Mouse (Mus musculus) midbrain, embryonic 15.5 days (tissue): ENCODE measurements at regions not wholly inside any gene's neighbourhood (a gene's known extent, or its start where the extent isn't known, plus 50 kb on each side); places are given as distances from the start of the nearest gene placed in this dataset.

ENCODE experiments used
- ATAC-seq: fragments of 200-750 bp; cut with Nextera tagmentation; replicated peaks from 2 replicates; pipeline ENCODE4 v1.8.0; 2017; ENCODE audit warnings: moderate TSS enrichment
- H3K27ac ChIP-seq: fragments of 300-500 bp; sonication (generic); 2 replicates; pipeline ENCODE4 v1.5.1; 2015; ENCODE audit warnings: mild to moderate bottlenecking, inconsistent platforms
- H3K27me3 ChIP-seq: fragments of 300-500 bp; sonication (generic); replicated peaks from 2 replicates; pipeline ENCODE4 v1.6.1; 2015; ENCODE audit warnings: inconsistent platforms
- H3K36me3 ChIP-seq: fragments of 300-500 bp; sonication (generic); replicated peaks from 2 replicates; pipeline ENCODE4 v1.6.1; 2015; ENCODE audit warnings: inconsistent platforms
- H3K4me1 ChIP-seq: fragments of 300-500 bp; sonication (generic); 2 replicates; pipeline ENCODE4 v1.6.1; 2015; ENCODE audit warnings: inconsistent platforms
- H3K4me2 ChIP-seq: fragments of 300-500 bp; sonication (generic); 2 replicates; pipeline ENCODE4 v1.6.1; 2015; ENCODE audit warnings: inconsistent platforms, mild to moderate bottlenecking, moderate library complexity
- H3K4me3 ChIP-seq: fragments of 300-500 bp; sonication (generic); 2 replicates; pipeline ENCODE4 v1.5.1; 2015; ENCODE audit warnings: mild to moderate bottlenecking, inconsistent platforms
- H3K9ac ChIP-seq: fragments of 300-500 bp; sonication (generic); 2 replicates; pipeline ENCODE4 v1.6.1; 2015; ENCODE audit warnings: mild to moderate bottlenecking, inconsistent platforms
- H3K9me3 ChIP-seq: fragments of 300-500 bp; sonication (generic); 2 replicates; pipeline ENCODE4 v1.6.1; 2016; ENCODE audit warnings: inconsistent platforms
- WGBS: fragments of 180-500 bp; shearing (Covaris S2); methylation state at CpG from one replicate; pipeline ENCODE4 v1.1.7; 2015; ENCODE audit warnings: mixed read lengths; 5-methylcytosine and 5-hydroxymethylcytosine counted together

GRCm38 (mm10) chr15:32002950-32003422, 174.1 kb upstream of the Tas2r119 start:
- 24% methylated on average over 2 of the region's 2 CpGs for WGBS
- no peak overlapping the region for H3K4me2 ChIP-seq
- ATAC-seq, result peak; percentile 90
- H3K4me1 ChIP-seq, result peaks cover 17% of the 10 kb centered on the region
- H3K9me3 ChIP-seq, result no peaks in the 10 kb centered on the region
- no peaks in the 10 kb centered on the region for H3K27me3 ChIP-seq
- H3K27ac ChIP-seq, result peak overlapping the region; percentile 1; the same call in 1 of the 2 replicates
- no peaks in the 10 kb centered on the region for H3K36me3 ChIP-seq
- no peak overlapping the region for H3K9ac ChIP-seq
- H3K4me3 ChIP-seq, result no peak overlapping the region

GRCm38 (mm10) chr15:32003489-32003888, 173.6 kb upstream of the Tas2r119 start:
- Histone ChIP-seq H3K27me3 (no peaks in the 10 kb centered on the region), H3K9me3 (no peaks in the 10 kb centered on the region), H3K9ac (no peak overlapping the region), H3K4me2 (no peak overlapping the region), H3K4me3 (no peak overlapping the region), H3K27ac (no peak overlapping the region), H3K36me3 (no peaks in the 10 kb centered on the region), H3K4me1 (peaks cover 17% of the 10 kb centered on the region)
- peak; percentile 37 for ATAC-seq
- WGBS, result 6% methylated on average over 4 of the region's 6 CpGs

- Histone ChIP-seq H3K9ac (no peak overlapping the region), H3K4me3 (no peak overlapping the region), H3K4me2 (no peak overlapping the region), H3K27me3 (no peaks in the 10 kb centered on the region), H3K27ac (no peak overlapping the region), H3K36me3 (no peaks in the 10 kb centered on the region), H3K4me1 (peaks cover 17% of the 10 kb centered on the region), H3K9me3 (no peaks in the 10 kb centered on the region)
- ATAC-seq, result no peak
- WGBS, result 34% methylated on average over 5 of the region's 5 CpGs
Measured at GRCm38 (mm10) chr15:32005986-32006385, 171.1 kb upstream of the Tas2r119 start.

GRCm38 (mm10) chr15:32009818-32010217, 167.3 kb upstream of the Tas2r119 start:
- Histone ChIP-seq H3K4me1 (no peaks in the 10 kb centered on the region), H3K4me2 (no peak overlapping the region), H3K4me3 (no peak overlapping the region), H3K9ac (no peak overlapping the region), H3K27me3 (no peaks in the 10 kb centered on the region), H3K36me3 (no peaks in the 10 kb centered on the region), H3K9me3 (no peaks in the 10 kb centered on the region), H3K27ac (no peak overlapping the region)
- WGBS, result 81% methylated on average over 3 of the region's 3 CpGs
- ATAC-seq, result no peak

GRCm38 (mm10) chr15:32012044-32012443, 165.0 kb upstream of the Tas2r119 start:
- no peak for ATAC-seq
- Histone ChIP-seq H3K9ac (no peak overlapping the region), H3K27me3 (no peaks in the 10 kb centered on the region), H3K36me3 (no peaks in the 10 kb centered on the region), H3K4me1 (no peaks in the 10 kb centered on the region), H3K4me3 (no peak overlapping the region), H3K27ac (no peak overlapping the region), H3K9me3 (no peaks in the 10 kb centered on the region), H3K4me2 (no peak overlapping the region)
- WGBS, result 69% methylated on average over 2 of the region's 2 CpGs

GRCm38 (mm10) chr15:32012838-32013237, 164.3 kb upstream of the Tas2r119 start:
- Histone ChIP-seq H3K4me1 (no peaks in the 10 kb centered on the region), H3K36me3 (no peaks in the 10 kb centered on the region), H3K4me2 (no peak overlapping the region), H3K9ac (no peak overlapping the region), H3K27ac (no peak overlapping the region), H3K4me3 (no peak overlapping the region), H3K9me3 (no peaks in the 10 kb centered on the region), H3K27me3 (no peaks in the 10 kb centered on the region)
- 86% methylated on average over 5 of the region's 5 CpGs for WGBS
- ATAC-seq, result no peak

- Histone ChIP-seq H3K4me3 (no peak overlapping the region), H3K36me3 (no peaks in the 10 kb centered on the region), H3K27me3 (no peaks in the 10 kb centered on the region), H3K9me3 (no peaks in the 10 kb centered on the region), H3K9ac (no peak overlapping the region), H3K4me1 (no peaks in the 10 kb centered on the region), H3K27ac (no peak overlapping the region), H3K4me2 (no peak overlapping the region)
- WGBS, result 82% methylated on average over 4 of the region's 4 CpGs
- ATAC-seq, result no peak
Measured at GRCm38 (mm10) chr15:32015169-32015568, 161.9 kb upstream of the Tas2r119 start.

- no peak overlapping the region for H3K4me2 ChIP-seq
- H3K27ac ChIP-seq, result no peak overlapping the region
- ATAC-seq, result no peak
- WGBS, result 52% methylated on average over 6 of the region's 6 CpGs
- no peaks in the 10 kb centered on the region for H3K27me3 ChIP-seq
- H3K4me3 ChIP-seq, result no peak overlapping the region
- H3K36me3 ChIP-seq, result no peaks in the 10 kb centered on the region
- H3K4me1 ChIP-seq, result no peaks in the 10 kb centered on the region
- H3K9ac ChIP-seq, result no peak overlapping the region
- no peaks in the 10 kb centered on the region for H3K9me3 ChIP-seq
Measured at GRCm38 (mm10) chr15:32020323-32021008, 156.6 kb upstream of the Tas2r119 start.

- Histone ChIP-seq H3K36me3 (no peaks in the 10 kb centered on the region), H3K9ac (no peak overlapping the region), H3K27ac (no peak overlapping the region), H3K9me3 (no peaks in the 10 kb centered on the region), H3K4me2 (no peak overlapping the region), H3K27me3 (no peaks in the 10 kb centered on the region), H3K4me3 (no peak overlapping the region), H3K4me1 (no peaks in the 10 kb centered on the region)
- ATAC-seq, result no peak
- 77% methylated on average over 5 of the region's 5 CpGs for WGBS
Measured at GRCm38 (mm10) chr15:32021009-32021602, 156.0 kb upstream of the Tas2r119 start.

GRCm38 (mm10) chr15:32034091-32034490, 143.0 kb upstream of the Tas2r119 start:
- H3K36me3 ChIP-seq, result no peaks in the 10 kb centered on the region
- no peaks in the 10 kb centered on the region for H3K27me3 ChIP-seq
- ATAC-seq, result no peak
- 0 out of 2 replicates have a peak, but pooled peaks cover 6% of the 10 kb centered on the region for H3K4me1 ChIP-seq
- 78% methylated on average over 1 of the region's 1 CpGs for WGBS
- H3K4me2 ChIP-seq, result no peak overlapping the region
- H3K27ac ChIP-seq, result no peak overlapping the region
- H3K9ac ChIP-seq, result no peak overlapping the region
- H3K4me3 ChIP-seq, result no peak overlapping the region
- H3K9me3 ChIP-seq, result no peaks in the 10 kb centered on the region

- ATAC-seq, result peak; percentile 80
- 23% methylated on average over 7 of the region's 7 CpGs for WGBS
Measured at GRCm38 (mm10) chr15:32034790-32035189, 142.3 kb upstream of the Tas2r119 start.

GRCm38 (mm10) chr15:32041764-32042163, 135.3 kb upstream of the Tas2r119 start:
- Histone ChIP-seq H3K4me2 (no peak overlapping the region), H3K4me1 (no peaks in the 10 kb centered on the region), H3K4me3 (no peak overlapping the region), H3K9ac (no peak overlapping the region), H3K36me3 (no peaks in the 10 kb centered on the region), H3K27me3 (no peaks in the 10 kb centered on the region), H3K9me3 (no peaks in the 10 kb centered on the region), H3K27ac (no peak overlapping the region)
- 79% methylated on average over 6 of the region's 6 CpGs for WGBS
- ATAC-seq, result no peak

More at GRCm38 (mm10) chr15:32034790-32035189, 142.3 kb upstream of the Tas2r119 start:
- Histone ChIP-seq H3K27ac (no peak overlapping the region), H3K4me1 (0 out of 2 replicates have a peak, but pooled peaks cover 6% of the 10 kb centered on the region), H3K27me3 (no peaks in the 10 kb centered on the region), H3K9me3 (no peaks in the 10 kb centered on the region), H3K9ac (no peak overlapping the region), H3K36me3 (no peaks in the 10 kb centered on the region), H3K4me2 (peak overlapping the region; percentile 2; the same call in 1 of the 2 replicates), H3K4me3 (no peak overlapping the region)

- Histone ChIP-seq H3K4me1 (no peaks in the 10 kb centered on the region), H3K27ac (no peak overlapping the region), H3K4me3 (no peak overlapping the region), H3K36me3 (no peaks in the 10 kb centered on the region), H3K9ac (no peak overlapping the region), H3K4me2 (no peak overlapping the region), H3K27me3 (no peaks in the 10 kb centered on the region), H3K9me3 (no peaks in the 10 kb centered on the region)
- WGBS, result 72% methylated on average over 4 of the region's 4 CpGs
- no peak for ATAC-seq
Measured at GRCm38 (mm10) chr15:32042173-32042572, 134.9 kb upstream of the Tas2r119 start.
